Mouse (Mus musculus) naive thymus-derived CD4-positive, alpha-beta T cell, adult 2 months (primary cell): ENCODE data around the gene Olfr1121.
"Not testable (repeated sequence)": the region's sequence is repeated elsewhere in the genome, so short reads cannot be mapped to it uniquely, and the experiment has no call there.

Experiments
- DNase-seq: peaks from one replicate; pipeline ENCODE4 v3.0.0-alpha.2; 2011; ENCODE audit warnings: low read depth

Olfr1121 gene

DNA sequence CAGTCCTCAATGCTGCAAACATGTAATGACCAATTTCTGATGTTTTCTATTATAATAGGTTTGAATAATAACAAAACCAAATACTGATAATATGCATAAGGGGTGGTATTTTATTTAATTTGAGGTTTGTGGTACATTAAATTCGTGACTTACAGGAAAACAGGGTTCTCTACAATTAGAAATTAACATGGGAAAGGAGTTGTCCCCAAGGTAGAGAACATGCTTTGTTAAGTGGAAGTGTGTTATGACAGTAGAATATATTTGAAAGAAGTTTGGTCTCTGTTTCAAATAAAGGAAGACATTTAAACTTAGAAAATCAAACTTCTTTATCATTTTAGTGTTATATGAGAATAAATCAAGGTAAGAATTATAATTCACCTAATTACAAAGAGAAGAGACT, at the start of gene Olfr1121:
TSS of gene Olfr1121 (plus strand) at position 301 of the 400 bp plus-strand sequence.
- no peak for DNase-seq

DNA sequence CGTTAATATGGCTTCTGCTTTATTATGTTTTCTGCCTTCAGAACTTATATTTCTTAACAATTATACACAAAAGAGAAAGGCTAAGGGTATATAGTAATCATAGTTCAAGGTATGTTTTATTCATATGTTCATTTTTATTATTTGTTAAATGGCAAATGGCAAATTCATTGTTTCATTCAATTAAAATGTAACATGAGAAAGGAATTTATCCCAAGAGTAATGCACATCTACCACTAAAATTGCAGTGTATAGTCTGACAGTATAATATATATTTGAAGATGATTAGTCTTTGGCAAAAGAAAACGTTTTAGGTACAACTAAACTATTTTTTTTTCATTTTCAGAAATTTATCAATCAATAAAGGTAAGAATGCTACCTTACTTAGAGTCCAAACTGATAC, 15.2 kb upstream of the Olfr1121 start, which contains the start of gene Olfr1120:
TSS of gene Olfr1120 (plus strand) at position 301 of the 400 bp plus-strand sequence.
- DNase-seq = no peak

DNA sequence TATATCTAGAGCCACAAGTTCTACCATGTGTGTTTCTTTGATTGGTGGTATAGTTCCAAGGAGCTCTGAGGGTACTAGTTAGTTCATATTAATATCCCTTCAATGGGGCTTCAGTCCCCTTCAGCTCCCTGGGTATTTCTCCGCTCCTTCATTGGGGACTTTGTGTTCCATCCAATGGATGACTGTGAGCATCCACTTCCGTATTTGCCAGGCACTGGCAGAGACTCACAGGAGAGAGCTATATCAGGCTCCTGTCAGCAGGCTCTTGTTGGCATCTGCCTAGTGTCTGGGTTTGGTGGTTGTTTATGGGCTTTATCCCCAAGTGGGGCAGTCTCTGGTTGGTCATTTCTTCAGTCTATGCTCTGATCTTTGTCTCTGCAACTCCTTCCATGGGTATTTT, 9.6 kb upstream of the Olfr1121 start:
- DNase-seq = not testable (repeated sequence)

DNA sequence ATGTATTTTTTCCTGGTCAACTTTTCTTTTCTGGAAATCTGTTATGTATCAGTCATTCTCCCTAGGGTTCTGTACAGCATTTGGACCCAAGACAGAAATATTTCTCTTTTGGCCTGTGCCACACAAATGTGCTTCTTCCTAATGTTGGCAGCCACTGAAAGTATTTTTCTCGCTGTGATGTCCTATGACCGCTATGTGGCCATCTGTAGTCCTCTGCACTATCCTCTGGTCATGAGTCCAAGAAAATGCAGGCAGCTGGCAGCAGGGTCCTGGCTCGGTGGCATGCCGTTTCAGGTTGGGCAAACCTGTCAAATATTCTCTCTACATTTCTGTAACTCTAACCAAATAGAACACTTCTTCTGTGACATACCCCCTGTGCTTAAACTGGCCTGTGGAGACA, 2.0 kb downstream of the Olfr1121 start:
- DNase-seq = no peak

DNA sequence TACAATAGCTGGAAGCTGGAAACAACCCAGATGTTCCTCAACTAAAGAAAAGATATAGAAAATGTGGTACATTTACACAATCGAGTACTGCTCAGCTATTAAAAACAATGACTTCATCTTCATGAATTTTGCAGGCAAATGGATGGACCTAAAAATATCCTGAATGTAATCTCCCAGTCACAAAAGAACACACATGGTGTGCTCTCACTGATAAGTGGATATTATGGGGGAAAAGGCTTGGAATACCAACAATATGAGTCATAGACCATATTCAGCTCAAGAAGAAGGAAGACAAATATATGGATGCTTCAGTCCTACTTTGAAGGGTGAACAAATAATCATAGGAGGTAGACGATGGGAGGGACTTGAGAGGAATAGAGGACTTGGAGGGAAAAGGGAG, 14.2 kb downstream of the Olfr1121 start:
- no peak for DNase-seq

DNA sequence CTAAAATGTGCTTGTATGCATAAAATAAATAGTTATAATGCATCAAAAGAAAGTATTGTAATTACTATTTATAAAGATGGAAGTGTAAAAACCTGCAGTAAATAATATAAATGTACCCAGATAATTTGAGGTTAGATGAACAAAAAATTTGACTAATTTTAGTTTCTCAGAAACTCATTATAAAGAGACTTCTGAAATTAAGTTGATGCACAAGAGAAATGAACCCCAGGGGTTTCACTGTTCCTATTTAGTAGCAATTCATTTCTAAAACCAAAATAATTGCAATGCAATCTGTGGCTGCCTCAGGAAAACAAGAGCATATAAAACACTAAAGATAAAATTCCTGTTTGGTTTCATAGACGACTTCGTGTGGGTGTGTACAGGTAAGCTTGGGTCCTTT, 15.9 kb downstream of the Olfr1121 start, which contains the start of gene Olfr1122:
TSS of gene Olfr1122 (plus strand) at position 301 of the 400 bp plus-strand sequence.
- no peak for DNase-seq

DNA sequence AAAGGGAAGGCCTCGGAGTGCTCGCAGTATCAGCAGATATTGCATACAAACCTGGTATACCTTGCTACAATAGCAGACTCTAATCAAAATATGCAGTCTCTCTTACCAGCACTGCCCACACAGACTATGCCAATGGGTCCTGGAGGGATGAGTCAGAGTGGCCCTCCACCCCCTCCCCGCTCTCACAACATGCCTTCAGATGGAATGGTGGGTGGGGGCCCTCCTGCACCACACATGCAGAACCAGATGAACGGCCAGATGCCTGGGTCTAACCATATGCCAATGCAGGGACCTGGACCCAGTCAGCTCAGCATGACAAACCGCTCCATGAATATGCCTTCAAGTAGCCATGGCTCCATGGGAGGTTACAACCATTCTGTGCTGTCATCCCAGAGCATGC, 23.9 kb downstream of the Olfr1121 start:
- DNase-seq = not testable (repeated sequence)

DNA sequence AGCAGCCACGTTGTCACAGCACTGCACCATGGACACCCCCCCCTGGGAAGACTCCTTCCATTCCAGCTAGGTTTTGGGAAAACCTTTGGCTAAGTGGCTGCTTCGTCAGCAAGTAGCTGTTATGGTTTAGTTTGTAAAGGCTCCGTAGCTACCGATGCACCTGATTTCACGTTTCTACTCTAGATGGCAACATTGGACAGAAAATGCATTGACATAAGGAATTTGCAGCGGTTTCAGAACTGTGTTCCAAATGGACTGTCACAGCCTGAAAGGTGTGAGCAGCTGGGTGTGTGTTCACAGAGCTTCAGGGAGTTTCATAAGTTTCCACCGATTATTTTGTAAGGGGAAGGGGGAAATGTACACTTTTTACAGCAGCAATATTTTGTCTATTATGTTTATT, 25.0 kb downstream of the Olfr1121 start:
- not testable (repeated sequence) for DNase-seq

DNA sequence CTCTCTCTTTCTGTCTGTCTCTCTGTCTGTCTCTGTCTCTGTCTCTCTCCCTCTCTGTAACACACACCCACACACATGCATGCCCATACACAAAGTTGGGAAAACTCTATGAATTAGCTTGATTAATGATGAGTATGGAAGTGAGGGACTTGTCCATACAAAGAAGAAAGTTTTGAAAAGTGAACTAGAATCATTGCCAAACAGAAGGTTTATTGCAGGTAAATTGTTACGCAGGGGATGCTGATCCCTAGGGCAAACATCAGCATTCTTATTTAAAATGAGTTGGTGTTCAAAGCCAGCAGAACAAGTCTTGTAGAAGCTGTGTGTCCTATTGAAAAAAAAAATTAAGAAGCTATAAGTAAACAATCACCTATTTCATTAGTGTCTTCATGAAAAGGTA, 46.6 kb downstream of the Olfr1121 start, which contains the start of gene Olfr1123:
TSS of gene Olfr1123 (plus strand) at position 301 of the 400 bp plus-strand sequence.
- DNase-seq = no peak
